Mouse (Mus musculus) small intestine, adult 2 months (tissue): ENCODE results near the gene Usp40. TPM values are rescaled to one million over a fixed set of nuclear protein-coding genes. Genes with fewer than 3 reads are reported as not detected.

Experiments
- H3K27ac ChIP-seq: fragments of 200-500 bp; 2 replicates; pipeline ENCODE4 v1.5.1; 2012; ENCODE audit warnings: low read depth, low read length, control low read depth, inconsistent platforms; ENCODE audit not compliant: insufficient read depth
- H3K27me3 ChIP-seq: fragments of 200-500 bp; 2 replicates; pipeline ENCODE4 v1.6.1; 2012; ENCODE audit warnings: mild to moderate bottlenecking, moderate library complexity, low read length, inconsistent platforms; ENCODE audit not compliant: control insufficient read depth, insufficient read depth
- H3K36me3 ChIP-seq: fragments of 200-500 bp; 2 replicates; pipeline ENCODE4 v1.6.1; 2012; ENCODE audit warnings: mild to moderate bottlenecking, low read length, control low read depth, inconsistent platforms; ENCODE audit not compliant: control insufficient read depth, insufficient read depth
- H3K4me1 ChIP-seq: fragments of 200-500 bp; 2 replicates; pipeline ENCODE4 v1.6.1; 2012; ENCODE audit warnings: low read length, inconsistent platforms, mixed read lengths; ENCODE audit not compliant: control insufficient read depth, insufficient read depth, insufficient read length
- H3K4me3 ChIP-seq: fragments of 200-500 bp; 2 replicates; pipeline ENCODE4 v1.5.1; 2012; ENCODE audit warnings: low read depth, mild to moderate bottlenecking, control low read depth, inconsistent platforms, low read length, moderate library complexity
- CTCF ChIP-seq: fragments of 200-500 bp; IDR thresholded peaks from 2 replicates; pipeline ENCODE4 v1.5.1; 2012; ENCODE audit warnings: low read depth, mild to moderate bottlenecking, control low read depth, inconsistent platforms, low read length, moderate library complexity, mixed read lengths; ENCODE audit not compliant: insufficient replicate concordance, insufficient read length; ENCODE audit errors: extremely low read depth
- POLR2A ChIP-seq: fragments of 200-500 bp; IDR thresholded peaks from 2 replicates; pipeline ENCODE4 v1.6.1; 2012; ENCODE audit warnings: low read depth, mild to moderate bottlenecking, control low read depth, inconsistent platforms, low read length, moderate library complexity
- WGBS: fragments of 180-500 bp; shearing (Covaris S2); methylation state at CpG from one replicate; pipeline ENCODE4 v1.1.7; 2018; 5-methylcytosine and 5-hydroxymethylcytosine counted together
- polyA plus RNA-seq: library from polyadenylated mRNA; depleted of rRNA; stranded (reverse); fragments of >200 nt; gene quantifications from 2 replicates; pipeline ENCODE4 v1.2.3, GENCODE M21; 2012; rRNA removed

The Usp40 gene
- polyA plus RNA-seq, 1 experiment: 7.2 TPM

- TF ChIP-seq CTCF: no peak
- no peak for TF ChIP-seq POLR2A
- Histone ChIP-seq H3K36me3 (no peaks in the 10 kb centered on the region), H3K4me3 (no peak overlapping the region), H3K4me1 (peaks cover 18% of the 10 kb centered on the region), H3K27ac (no peak overlapping the region), H3K27me3 (no peaks in the 10 kb centered on the region)
- 94% methylated on average over 2 of the region's 2 CpGs for WGBS
Measured at GRCm38 (mm10) chr1:87896921-87897320, 111.4 kb downstream of the Usp40 start.

Other genes starting within 250 kb of the Usp40 start
- gene Sag, start 204.9 kb downstream of the Usp40 start, polyA plus RNA-seq: 0.05 and 0.16 TPM in 2 replicates
- gene Dgkd, start 155.3 kb downstream of the Usp40 start, polyA plus RNA-seq: 21.5 and 47.1 TPM in 2 replicates
- not detected in 2 replicates for gene Ugt1a10, start 46.8 kb upstream of the Usp40 start, polyA plus RNA-seq
- 0.36 and 0.37 TPM in 2 replicates for gene Ugt1a9, start 62.2 kb upstream of the Usp40 start, polyA plus RNA-seq
- not detected in 2 replicates for gene Ugt1a8, start 79.3 kb upstream of the Usp40 start, polyA plus RNA-seq
- 57.1 and 60.9 TPM in 2 replicates for gene Ugt1a7c, start 86.5 kb upstream of the Usp40 start, polyA plus RNA-seq
- 2.7 and 3.6 TPM in 2 replicates for gene Ugt1a6b, start 94.7 kb upstream of the Usp40 start, polyA plus RNA-seq
- gene Ugt1a6a, start 126.3 kb upstream of the Usp40 start, polyA plus RNA-seq: 2.1 and 12.2 TPM in 2 replicates
- gene Ugt1a5, start 157.5 kb upstream of the Usp40 start, polyA plus RNA-seq: 0.28 and 0.34 TPM in 2 replicates
- gene Ugt1a2, start 192.1 kb upstream of the Usp40 start, polyA plus RNA-seq: 0.09 and 0.38 TPM in 2 replicates
- 2.7 and 5.3 TPM in 2 replicates for gene Dnajb3, start 197.2 kb upstream of the Usp40 start, polyA plus RNA-seq
- gene Ugt1a1, start 203.4 kb upstream of the Usp40 start, polyA plus RNA-seq: 21.8 and 88.2 TPM in 2 replicates
- 0.11 and 0.35 TPM in 2 replicates for gene Mroh2a, start 218.4 kb upstream of the Usp40 start, polyA plus RNA-seq